In the genomic region with DNA sequence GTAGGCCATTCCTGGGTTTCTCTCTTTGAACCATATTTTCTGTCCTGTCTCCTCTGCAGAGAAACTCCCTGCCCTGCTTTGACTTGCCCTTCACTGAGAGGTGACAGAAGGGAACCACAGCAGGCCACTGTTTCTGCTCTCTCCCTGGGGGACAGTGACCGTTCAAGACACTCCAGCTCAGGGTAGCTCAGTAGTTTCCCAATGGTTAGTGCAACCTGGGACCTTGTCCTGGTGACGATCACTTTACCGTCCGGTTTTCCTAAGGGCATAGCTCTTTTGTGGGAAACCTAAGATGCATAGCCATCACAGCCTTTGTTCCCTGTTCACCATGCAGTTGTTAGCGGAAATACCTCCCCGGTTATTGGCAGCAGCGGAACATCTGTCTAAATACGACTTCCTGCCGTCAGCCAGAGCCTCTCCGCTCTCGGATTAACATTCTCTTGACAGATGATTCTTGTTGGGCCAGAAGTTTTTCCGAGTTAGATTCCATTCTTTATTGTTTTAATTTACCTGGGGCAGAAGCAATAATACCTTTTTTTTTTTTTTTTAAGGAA, we compare ENCODE assay signal across 9 mouse cellular contexts. TPM values are rescaled to one million over a fixed set of nuclear protein-coding genes. Genes with fewer than 3 reads are reported as not detected.
DNase-seq lines count a peak whose midpoint lies in the region.
"Had no signal": no experiment of that assay in that cellular context is flagged by ENCODE, and none has a peak within 500 bp of the region (broad histone marks: within the 10 kb centered on the region; RNA-seq: fewer than 3 reads in every experiment).

No protein-coding gene starts in this region.

- peak; percentile 31 for DNase-seq in kidney, adult 9 months
- no peak for DNase-seq in kidney, adult 11 months
- DNase-seq in heart, adult 18-20 months = peak; percentile 26 to 62
- DNase-seq in kidney, postnatal 10 days = peak; percentile 45
- DNase-seq in naive thymus-derived CD4-positive, alpha-beta T cell, adult 2 months (ENCODE audit: low read depth) = peak; percentile 12
- no peak for DNase-seq in adrenal gland, adult 8-10 months
- DNase-seq in ovary, postnatal 36 days (ENCODE audit: low spot score) = no peak
- no peak for DNase-seq in cerebellum, postnatal 25 days

RNA-seq across cellular contexts. Expression of gene Mrln, which starts 52.2 kb away (rescaled TPM):
- total RNA-seq in heart, adult 18-20 months (2021) = 1 to 10 TPM; 4.0 TPM
- total RNA-seq in adrenal gland, adult 8-10 months (2022) = under 1 TPM in 1 of 4 experiments, not detected in 3; 0.89 TPM
- total RNA-seq: adrenal gland, postnatal 36 days had no signal

RNA-seq across cellular contexts. Expression of gene Ccdc6, which starts 55.3 kb away (rescaled TPM):
- 10 to 100 TPM; 27.9 to 28.6 TPM for total RNA-seq in heart, adult 18-20 months (2021)
- 10 to 100 TPM; 49.7 to 63.4 (median 59.8) TPM for total RNA-seq in adrenal gland, adult 8-10 months (2022)

Comparison
In these comparisons a context has a peak if more than half of its experiments do, and no peak if none do; other contexts are left out.
1. DNase-seq: peak in kidney, adult 9 months (single experiment), heart, adult 18-20 months (2 of 2), kidney, postnatal 10 days (single experiment) and naive thymus-derived CD4-positive, alpha-beta T cell, adult 2 months (single experiment); none in kidney, adult 11 months (single experiment), adrenal gland, adult 8-10 months (single experiment), ovary, postnatal 36 days (single experiment) and cerebellum, postnatal 25 days (0 of 2).